Mouse (Mus musculus) heart, embryonic 16.5 days (tissue): ENCODE results near the gene Tomm20. TPM values are rescaled to one million over a fixed set of nuclear protein-coding genes. Genes with fewer than 3 reads are reported as not detected.

Experiments used
- ATAC-seq: fragments of 200-750 bp; cut with Nextera tagmentation; replicated peaks from 2 replicates; pipeline ENCODE4 v1.8.0; 2017; ENCODE audit warnings: moderate number of reproducible peaks; ENCODE audit not compliant: insufficient read depth, low FRiP score; ENCODE audit errors: extremely low read depth
- H3K27ac ChIP-seq: fragments of 300-500 bp; sonication (generic); 2 replicates; pipeline ENCODE4 v1.5.1; 2014; ENCODE audit warnings: mild to moderate bottlenecking, low read length, control low read depth, moderate library complexity
- H3K27me3 ChIP-seq: fragments of 300-500 bp; sonication (generic); 2 replicates; pipeline ENCODE4 v1.6.1; 2014; ENCODE audit warnings: low read length, mixed read lengths; ENCODE audit not compliant: control insufficient read depth, insufficient read depth
- H3K36me3 ChIP-seq: fragments of 300-500 bp; sonication (generic); 2 replicates; pipeline ENCODE4 v1.6.1; 2014; ENCODE audit not compliant: control insufficient read depth, insufficient read depth
- H3K4me1 ChIP-seq: fragments of 300-500 bp; sonication (generic); 2 replicates; pipeline ENCODE4 v1.6.1; 2014; ENCODE audit warnings: low read length, mixed read lengths; ENCODE audit not compliant: control insufficient read depth, insufficient read depth
- H3K4me2 ChIP-seq: fragments of 300-500 bp; sonication (generic); 2 replicates; pipeline ENCODE4 v1.6.1; 2014; ENCODE audit warnings: low read depth, mild to moderate bottlenecking, control low read depth, low read length
- H3K4me3 ChIP-seq: fragments of 300-500 bp; sonication (generic); 2 replicates; pipeline ENCODE4 v1.5.1; 2014; ENCODE audit warnings: mild to moderate bottlenecking, control low read depth, low read length
- H3K9ac ChIP-seq: fragments of 300-500 bp; sonication (generic); 2 replicates; pipeline ENCODE4 v1.6.1; 2014; ENCODE audit warnings: low read length, control low read depth
- H3K9me3 ChIP-seq: fragments of 300-500 bp; sonication (generic); replicated peaks from 2 replicates; pipeline ENCODE4 v1.6.1; 2016; ENCODE audit warnings: low read length; ENCODE audit not compliant: control insufficient read depth
- WGBS: fragments of 180-500 bp; shearing (Covaris S2); extraction: QIAGEN DNeasy Blood & Tissue Kit; methylation state at CpG from one replicate; pipeline ENCODE4 v1.1.7; 2014; 5-methylcytosine and 5-hydroxymethylcytosine counted together
- polyA plus RNA-seq: library from polyadenylated mRNA; unstranded; fragments of >200 nt; fragmentation: Nextera tagmentation; extraction: Ambion mirVana; gene quantifications from 2 replicates; pipeline ENCODE4 v1.2.1, GENCODE M21; 2015

Gene Tomm20
- polyA plus RNA-seq, 1 experiment from 2014 or later: 196 TPM

GRCm38 (mm10) chr8:126970579-126971313 lies 25.1 kb upstream of the Tomm20 start, which contains the start of gene Rbm34:
TSS of gene Rbm34 (minus strand) at chr8:126971071.
- peak; percentile 98 for ATAC-seq
- Histone ChIP-seq H3K4me2 (peak within 1 kb of the TSS; percentile 98), H3K4me3 (peak within 1 kb of the TSS; percentile 94), H3K27ac (peak within 1 kb of the TSS; percentile 67), H3K9me3 (no peaks in the 10 kb centered on the region), H3K36me3 (peaks cover 10% of the 10 kb centered on the region), H3K27me3 (no peaks in the 10 kb centered on the region), H3K4me1 (peaks cover 8% of the 10 kb centered on the region), H3K9ac (peak within 1 kb of the TSS; percentile 90)
- WGBS: under 1% methylated on average over 49 of the region's 50 CpGs

GRCm38 (mm10) chr8:126969546-126969945 lies 23.9 kb upstream of the Tomm20 start:
- WGBS: 85% methylated on average over 1 of the region's 1 CpGs
- no peaks in the 10 kb centered on the region for H3K9me3 ChIP-seq
- no peak overlapping the region for H3K27ac ChIP-seq
- H3K4me3 ChIP-seq: no peak overlapping the region
- peaks cover 8% of the 10 kb centered on the region for H3K4me1 ChIP-seq
- peaks cover 13% of the 10 kb centered on the region for H3K36me3 ChIP-seq
- no peak overlapping the region for H3K4me2 ChIP-seq
- no peak overlapping the region for H3K9ac ChIP-seq
- no peak for ATAC-seq
- H3K27me3 ChIP-seq: no peaks in the 10 kb centered on the region

GRCm38 (mm10) chr8:126968107-126968506 lies 22.5 kb upstream of the Tomm20 start:
- Histone ChIP-seq H3K36me3 (peaks cover 16% of the 10 kb centered on the region), H3K27ac (no peak overlapping the region), H3K27me3 (no peaks in the 10 kb centered on the region), H3K4me1 (peaks cover 8% of the 10 kb centered on the region), H3K9ac (no peak overlapping the region), H3K9me3 (no peaks in the 10 kb centered on the region), H3K4me2 (no peak overlapping the region), H3K4me3 (no peak overlapping the region)
- no peak for ATAC-seq
- WGBS: 92% methylated on average over 6 of the region's 6 CpGs

- no peak for ATAC-seq
- WGBS: 81% methylated on average over 6 of the region's 6 CpGs
- Histone ChIP-seq H3K4me3 (no peak overlapping the region), H3K9ac (no peak overlapping the region), H3K4me2 (no peak overlapping the region), H3K9me3 (no peaks in the 10 kb centered on the region), H3K27ac (no peak overlapping the region), H3K27me3 (no peaks in the 10 kb centered on the region), H3K4me1 (peaks cover 5% of the 10 kb centered on the region), H3K36me3 (peaks cover 16% of the 10 kb centered on the region)
Measured at GRCm38 (mm10) chr8:126965246-126965645, 19.6 kb upstream of the Tomm20 start.

- Histone ChIP-seq H3K4me1 (no peaks in the 10 kb centered on the region), H3K4me3 (no peak overlapping the region), H3K9me3 (no peaks in the 10 kb centered on the region), H3K36me3 (peaks cover 14% of the 10 kb centered on the region), H3K4me2 (no peak overlapping the region), H3K27me3 (no peaks in the 10 kb centered on the region), H3K27ac (no peak overlapping the region), H3K9ac (no peak overlapping the region)
- ATAC-seq: no peak
- WGBS: 100% methylated on average over 1 of the region's 1 CpGs
Measured at GRCm38 (mm10) chr8:126962871-126963270, 17.2 kb upstream of the Tomm20 start.

GRCm38 (mm10) chr8:126961516-126961915 lies 15.9 kb upstream of the Tomm20 start:
- no peak for ATAC-seq
- no peak overlapping the region for H3K4me3 ChIP-seq
- H3K36me3 ChIP-seq: peaks cover 9% of the 10 kb centered on the region
- WGBS: 91% methylated on average over 3 of the region's 3 CpGs
- no peak overlapping the region for H3K27ac ChIP-seq
- H3K4me2 ChIP-seq: no peak overlapping the region
- H3K4me1 ChIP-seq: no peaks in the 10 kb centered on the region
- no peaks in the 10 kb centered on the region for H3K27me3 ChIP-seq
- no peak overlapping the region for H3K9ac ChIP-seq
- no peaks in the 10 kb centered on the region for H3K9me3 ChIP-seq

- no peak overlapping the region for H3K4me2 ChIP-seq
- no peak overlapping the region for H3K27ac ChIP-seq
- H3K27me3 ChIP-seq: no peaks in the 10 kb centered on the region
- H3K9ac ChIP-seq: no peak overlapping the region
- 86% methylated on average over 11 of the region's 11 CpGs for WGBS
- no peaks in the 10 kb centered on the region for H3K9me3 ChIP-seq
- H3K4me3 ChIP-seq: no peak overlapping the region
- peaks cover 37% of the 10 kb centered on the region for H3K36me3 ChIP-seq
- ATAC-seq: no peak
- no peaks in the 10 kb centered on the region for H3K4me1 ChIP-seq
Measured at GRCm38 (mm10) chr8:126951900-126952636, 6.4 kb upstream of the Tomm20 start.

GRCm38 (mm10) chr8:126949527-126949926 lies 3.9 kb upstream of the Tomm20 start:
- H3K36me3 ChIP-seq: peaks cover 32% of the 10 kb centered on the region
- WGBS: 74% methylated on average over 2 of the region's 2 CpGs

GRCm38 (mm10) chr8:126946444-126946843 lies 800 bp upstream of the Tomm20 start:
- ATAC-seq: no peak
- peaks cover 24% of the 10 kb centered on the region for H3K4me1 ChIP-seq
- H3K27me3 ChIP-seq: no peaks in the 10 kb centered on the region
- H3K4me3 ChIP-seq: peak overlapping the region; percentile 90
- 75% methylated on average over 7 of the region's 7 CpGs for WGBS
- H3K36me3 ChIP-seq: peaks cover 19% of the 10 kb centered on the region
- H3K27ac ChIP-seq: no peak overlapping the region; the same call in 1 of the 2 replicates
- H3K9ac ChIP-seq: no peak overlapping the region
- peak overlapping the region; percentile 84 for H3K4me2 ChIP-seq
- H3K9me3 ChIP-seq: no peaks in the 10 kb centered on the region

More at GRCm38 (mm10) chr8:126949527-126949926, 3.9 kb upstream of the Tomm20 start:
- Histone ChIP-seq H3K27me3 (no peaks in the 10 kb centered on the region), H3K4me2 (no peak overlapping the region), H3K9ac (no peak overlapping the region), H3K9me3 (no peaks in the 10 kb centered on the region), H3K27ac (no peak overlapping the region), H3K4me3 (no peak overlapping the region), H3K4me1 (peaks cover 5% of the 10 kb centered on the region; the same call in 1 of the 2 replicates)
- no peak for ATAC-seq
